Mouse (Mus musculus): ENCODE results near the gene Tctex1d2.

GRCm38 (mm10) chr16:32406671-32407070 is 12.8 kb upstream of the Tctex1d2 start:
- TF ChIP-seq POLR2A (IDR thresholded peaks at IDR 0.05; ENCODE audit: extremely low read depth, insufficient read depth, low read length), result no peak
- TF ChIP-seq CTCF (IDR thresholded peaks at IDR 0.05; ENCODE audit: extremely low read depth, insufficient read depth, low read length), result no peak
